Mouse (Mus musculus) left cerebral cortex, postnatal 4 days (tissue): Measurements from ENCODE around the gene Nmd3. TPM values are rescaled to one million over a fixed set of nuclear protein-coding genes. Genes with fewer than 3 reads are reported as not detected.

Experiments used
- DNase-seq: peaks from one replicate; pipeline ENCODE4 v3.0.0-alpha.2; 2022
- intact Hi-C: fragments of 180-260 bp; cut with DNase I; formaldehyde crosslinking; loops from one replicate; pipeline ENCODE4 v1.15.1; 2025
- total RNA-seq, 2 experiments: library from RNA; stranded (reverse); gene quantifications; 2 replicates each; pipeline ENCODE4 v1.2.3; 2021

Nmd3 gene
- total RNA-seq, 2 experiments from 2014 or later = 50.8 to 54.6 TPM

- no peak for DNase-seq
- intact Hi-C loops = no loop called here
Observed at GRCm38 (mm10) chr3:69761195-69761594, 39.4 kb downstream of the Nmd3 start.

GRCm38 (mm10) chr3:69762838-69763368 is 41.1 kb downstream of the Nmd3 start:
- intact Hi-C loops = no loop called here

GRCm38 (mm10) chr3:69763630-69764565 is 42.1 kb downstream of the Nmd3 start:
- intact Hi-C loops = no loop called here
- DNase-seq = no peak

More at GRCm38 (mm10) chr3:69762838-69763368, 41.1 kb downstream of the Nmd3 start:
- DNase-seq = no peak

- intact Hi-C loops = no loop called here
- no peak for DNase-seq
Observed at GRCm38 (mm10) chr3:69765206-69765605, 43.4 kb downstream of the Nmd3 start.

GRCm38 (mm10) chr3:69769150-69769549 is 47.4 kb downstream of the Nmd3 start:
- intact Hi-C loops = no loop called here
- no peak for DNase-seq

GRCm38 (mm10) chr3:69773356-69773755 is 51.6 kb downstream of the Nmd3 start:
- no peak for DNase-seq
- intact Hi-C loops = no loop called here

- intact Hi-C loops = no loop called here
- no peak for DNase-seq
Observed at GRCm38 (mm10) chr3:69779246-69779796, 57.5 kb downstream of the Nmd3 start.

- no peak for DNase-seq
- intact Hi-C loops = no loop called here
Observed at GRCm38 (mm10) chr3:69792823-69793417, 71.1 kb downstream of the Nmd3 start.

GRCm38 (mm10) chr3:69797533-69797932 is 75.7 kb downstream of the Nmd3 start:
- intact Hi-C loops = no loop called here

GRCm38 (mm10) chr3:69797969-69798368 is 76.2 kb downstream of the Nmd3 start:
- DNase-seq = no peak
- intact Hi-C loops = no loop called here

More at GRCm38 (mm10) chr3:69797533-69797932, 75.7 kb downstream of the Nmd3 start:
- DNase-seq = no peak

GRCm38 (mm10) chr3:69799096-69799495 is 77.3 kb downstream of the Nmd3 start:
- DNase-seq = no peak
- intact Hi-C loops = no loop called here

- intact Hi-C loops = no loop called here
- no peak for DNase-seq
Observed at GRCm38 (mm10) chr3:69800829-69801384, 79.1 kb downstream of the Nmd3 start.

GRCm38 (mm10) chr3:69803137-69803536 is 81.4 kb downstream of the Nmd3 start:
- intact Hi-C loops = no loop called here

More at GRCm38 (mm10) chr3:69803137-69803536, 81.4 kb downstream of the Nmd3 start:
- no peak for DNase-seq

Other genes starting within 250 kb of the Nmd3 start
- 10 to 100 TPM; 54.3 to 58.8 TPM for gene B3galnt1, start 123.0 kb upstream of the Nmd3 start, total RNA-seq
- gene Sptssb, start 138.0 kb downstream of the Nmd3 start, total RNA-seq = 1 to 10 TPM in 1 of 2 experiments, under 1 TPM in 1; 0.30 to 1.6 TPM